Mouse (Mus musculus) neural tube, embryonic 13.5 days (tissue): Measurements from ENCODE around the gene Ophn1. TPM values are rescaled to one million over a fixed set of nuclear protein-coding genes. Genes with fewer than 3 reads are reported as not detected.

ENCODE experiments used
- ATAC-seq: fragments of 200-750 bp; cut with Nextera tagmentation; 2 replicates; pipeline ENCODE4 v1.8.0; 2017; ENCODE audit warnings: low read depth, mild to moderate bottlenecking, moderate TSS enrichment, moderate library complexity
- H3K27ac ChIP-seq: fragments of 300-500 bp; sonication (generic); replicated peaks from 2 replicates; pipeline ENCODE4 v1.5.1; 2015; ENCODE audit warnings: moderate library complexity, mild to moderate bottlenecking, inconsistent platforms
- H3K27me3 ChIP-seq: fragments of 300-500 bp; sonication (generic); 2 replicates; pipeline ENCODE4 v1.6.1; 2015; ENCODE audit warnings: mild to moderate bottlenecking, inconsistent platforms
- H3K36me3 ChIP-seq: fragments of 300-500 bp; sonication (generic); 2 replicates; pipeline ENCODE4 v1.6.1; 2015; ENCODE audit warnings: mild to moderate bottlenecking, inconsistent platforms
- H3K4me1 ChIP-seq: fragments of 300-500 bp; sonication (generic); replicated peaks from 2 replicates; pipeline ENCODE4 v1.6.1; 2015; ENCODE audit warnings: inconsistent platforms
- H3K4me2 ChIP-seq: fragments of 300-500 bp; sonication (generic); 2 replicates; pipeline ENCODE4 v1.6.1; 2015; ENCODE audit warnings: inconsistent platforms, mild to moderate bottlenecking, moderate library complexity
- H3K4me3 ChIP-seq: fragments of 300-500 bp; sonication (generic); 2 replicates; pipeline ENCODE4 v1.5.1; 2015; ENCODE audit warnings: mild to moderate bottlenecking, inconsistent platforms
- H3K9ac ChIP-seq: fragments of 300-500 bp; sonication (generic); 2 replicates; pipeline ENCODE4 v1.6.1; 2015; ENCODE audit warnings: moderate library complexity, mild to moderate bottlenecking, inconsistent platforms
- H3K9me3 ChIP-seq: fragments of 300-500 bp; sonication (generic); 2 replicates; pipeline ENCODE4 v1.6.1; 2016; ENCODE audit warnings: inconsistent platforms
- WGBS: fragments of 180-500 bp; shearing (Covaris S2); methylation state at CpG from one replicate; pipeline ENCODE4 v1.1.7; 2015; 5-methylcytosine and 5-hydroxymethylcytosine counted together
- polyA plus RNA-seq: library from polyadenylated mRNA; unstranded; fragments of >200 nt; fragmentation: Nextera tagmentation; extraction: Ambion mirVana; gene quantifications from 2 replicates; pipeline ENCODE4 v1.2.1, GENCODE M21; 2015

The Ophn1 gene
- polyA plus RNA-seq, 1 experiment from 2014 or later, result 36.4 TPM

- 84% methylated on average over 4 of the region's 4 CpGs for WGBS
- Histone ChIP-seq H3K4me2 (no peak overlapping the region), H3K4me3 (no peak overlapping the region), H3K36me3 (no peaks in the 10 kb centered on the region), H3K9ac (no peak overlapping the region), H3K4me1 (no peaks in the 10 kb centered on the region), H3K9me3 (no peaks in the 10 kb centered on the region), H3K27me3 (no peaks in the 10 kb centered on the region), H3K27ac (no peak overlapping the region)
- ATAC-seq, result no peak
Measured at GRCm38 (mm10) chrX:98774247-98774950, 116.4 kb downstream of the Ophn1 start.

- H3K4me3 ChIP-seq, result no peak overlapping the region
- H3K9ac ChIP-seq, result no peak overlapping the region
- 76% methylated on average over 2 of the region's 2 CpGs for WGBS
- H3K4me1 ChIP-seq, result no peaks in the 10 kb centered on the region
- H3K36me3 ChIP-seq, result no peaks in the 10 kb centered on the region
- no peaks in the 10 kb centered on the region for H3K9me3 ChIP-seq
- ATAC-seq, result no peak
- H3K27ac ChIP-seq, result no peak overlapping the region
- no peaks in the 10 kb centered on the region for H3K27me3 ChIP-seq
- no peak overlapping the region for H3K4me2 ChIP-seq
Measured at GRCm38 (mm10) chrX:98755089-98755488, 135.7 kb downstream of the Ophn1 start.

GRCm38 (mm10) chrX:98751279-98751817 is 139.5 kb downstream of the Ophn1 start:
- Histone ChIP-seq H3K9me3 (no peaks in the 10 kb centered on the region), H3K27me3 (no peaks in the 10 kb centered on the region), H3K36me3 (no peaks in the 10 kb centered on the region), H3K4me1 (no peaks in the 10 kb centered on the region), H3K9ac (no peak overlapping the region), H3K4me3 (no peak overlapping the region), H3K4me2 (no peak overlapping the region), H3K27ac (no peak overlapping the region)
- WGBS, result 78% methylated on average over 1 of the region's 1 CpGs
- ATAC-seq, result no peak

GRCm38 (mm10) chrX:98736758-98737157 is 154.1 kb downstream of the Ophn1 start:
- 87% methylated on average over 5 of the region's 5 CpGs for WGBS
- H3K4me1 ChIP-seq, result no peaks in the 10 kb centered on the region
- H3K9me3 ChIP-seq, result no peaks in the 10 kb centered on the region

GRCm38 (mm10) chrX:98722991-98723390 is 167.8 kb downstream of the Ophn1 start:
- no peak overlapping the region for H3K27ac ChIP-seq
- no peak overlapping the region for H3K4me2 ChIP-seq
- H3K4me1 ChIP-seq, result no peaks in the 10 kb centered on the region
- H3K9me3 ChIP-seq, result no peaks in the 10 kb centered on the region
- WGBS, result 81% methylated on average over 10 of the region's 10 CpGs
- no peaks in the 10 kb centered on the region for H3K27me3 ChIP-seq
- H3K4me3 ChIP-seq, result no peak overlapping the region
- no peaks in the 10 kb centered on the region for H3K36me3 ChIP-seq
- ATAC-seq, result no peak
- no peak overlapping the region for H3K9ac ChIP-seq

More at GRCm38 (mm10) chrX:98736758-98737157, 154.1 kb downstream of the Ophn1 start:
- no peaks in the 10 kb centered on the region for H3K36me3 ChIP-seq
- no peak for ATAC-seq
- H3K27me3 ChIP-seq, result no peaks in the 10 kb centered on the region
- no peak overlapping the region for H3K4me2 ChIP-seq
- no peak overlapping the region for H3K9ac ChIP-seq
- H3K27ac ChIP-seq, result no peak overlapping the region
- no peak overlapping the region for H3K4me3 ChIP-seq

GRCm38 (mm10) chrX:98707766-98708165 is 183.1 kb downstream of the Ophn1 start:
- H3K9me3 ChIP-seq, result no peaks in the 10 kb centered on the region
- ATAC-seq, result no peak

GRCm38 (mm10) chrX:98701635-98702034 is 189.2 kb downstream of the Ophn1 start:
- Histone ChIP-seq H3K27ac (no peak overlapping the region), H3K36me3 (no peaks in the 10 kb centered on the region), H3K27me3 (no peaks in the 10 kb centered on the region), H3K4me2 (no peak overlapping the region), H3K4me1 (no peaks in the 10 kb centered on the region), H3K9me3 (no peaks in the 10 kb centered on the region), H3K9ac (no peak overlapping the region), H3K4me3 (no peak overlapping the region)
- 19% methylated on average over 4 of the region's 4 CpGs for WGBS
- no peak; the same call in 1 of the 2 replicates for ATAC-seq

More at GRCm38 (mm10) chrX:98707766-98708165, 183.1 kb downstream of the Ophn1 start:
- Histone ChIP-seq H3K4me3 (no peak overlapping the region), H3K4me1 (no peaks in the 10 kb centered on the region), H3K27ac (no peak overlapping the region), H3K4me2 (no peak overlapping the region), H3K27me3 (no peaks in the 10 kb centered on the region), H3K36me3 (no peaks in the 10 kb centered on the region), H3K9ac (no peak overlapping the region)

- no peak overlapping the region for H3K4me2 ChIP-seq
- H3K4me3 ChIP-seq, result no peak overlapping the region
- H3K4me1 ChIP-seq, result no peaks in the 10 kb centered on the region
- no peak overlapping the region for H3K9ac ChIP-seq
- H3K27me3 ChIP-seq, result no peaks in the 10 kb centered on the region
- ATAC-seq, result no peak
- H3K36me3 ChIP-seq, result no peaks in the 10 kb centered on the region
- H3K27ac ChIP-seq, result no peak overlapping the region
- H3K9me3 ChIP-seq, result no peaks in the 10 kb centered on the region
Measured at GRCm38 (mm10) chrX:98682603-98683002, 208.2 kb downstream of the Ophn1 start.

- H3K4me1 ChIP-seq, result no peaks in the 10 kb centered on the region
Measured at GRCm38 (mm10) chrX:98681281-98681680, 209.5 kb downstream of the Ophn1 start.

GRCm38 (mm10) chrX:98670988-98671387 is 219.8 kb downstream of the Ophn1 start:
- H3K36me3 ChIP-seq, result no peaks in the 10 kb centered on the region
- H3K9ac ChIP-seq, result no peak overlapping the region
- no peaks in the 10 kb centered on the region for H3K4me1 ChIP-seq
- no peak overlapping the region for H3K27ac ChIP-seq
- no peaks in the 10 kb centered on the region for H3K27me3 ChIP-seq
- no peaks in the 10 kb centered on the region for H3K9me3 ChIP-seq
- no peak for ATAC-seq
- no peak overlapping the region for H3K4me2 ChIP-seq
- H3K4me3 ChIP-seq, result no peak overlapping the region

More at GRCm38 (mm10) chrX:98681281-98681680, 209.5 kb downstream of the Ophn1 start:
- 85% methylated on average over 2 of the region's 2 CpGs for WGBS
- Histone ChIP-seq H3K4me2 (no peak overlapping the region), H3K9ac (no peak overlapping the region), H3K27me3 (no peaks in the 10 kb centered on the region), H3K9me3 (no peaks in the 10 kb centered on the region), H3K36me3 (no peaks in the 10 kb centered on the region), H3K27ac (no peak overlapping the region), H3K4me3 (no peak overlapping the region)
- ATAC-seq, result no peak

GRCm38 (mm10) chrX:98651431-98651830 is 239.4 kb downstream of the Ophn1 start:
- Histone ChIP-seq H3K9me3 (no peaks in the 10 kb centered on the region), H3K4me2 (no peak overlapping the region), H3K9ac (no peak overlapping the region), H3K4me1 (no peaks in the 10 kb centered on the region), H3K27ac (no peak overlapping the region), H3K36me3 (no peaks in the 10 kb centered on the region), H3K4me3 (no peak overlapping the region), H3K27me3 (no peaks in the 10 kb centered on the region)
- ATAC-seq, result no peak

GRCm38 (mm10) chrX:98628666-98629404 is 262.0 kb downstream of the Ophn1 start:
- Histone ChIP-seq H3K4me1 (no peaks in the 10 kb centered on the region), H3K36me3 (no peaks in the 10 kb centered on the region), H3K4me2 (no peak overlapping the region), H3K27ac (no peak overlapping the region), H3K27me3 (no peaks in the 10 kb centered on the region), H3K9me3 (no peaks in the 10 kb centered on the region), H3K4me3 (no peak overlapping the region), H3K9ac (no peak overlapping the region)
- ATAC-seq, result no peak
- WGBS, result 63% methylated on average over 3 of the region's 3 CpGs
